Mouse (Mus musculus): Measurements from ENCODE around the gene Baiap3. TPM values are rescaled to one million over a fixed set of nuclear protein-coding genes. Genes with fewer than 3 reads are reported as not detected.
"Not testable (repeated sequence)": the region's sequence is repeated elsewhere in the genome, so short reads cannot be mapped to it uniquely, and the experiment has no call there.

Gene Baiap3
- total and polyA plus RNA-seq, 3 experiments = 0.32 to 1.5 (median 0.39) TPM

GRCm38 (mm10) chr17:25227991-25228390, 28.2 kb downstream of the Baiap3 start:
- no peak overlapping the region for H3K27ac ChIP-seq

GRCm38 (mm10) chr17:25225659-25226058, 30.5 kb downstream of the Baiap3 start:
- Histone ChIP-seq H3K36me3 (ENCODE audit: control insufficient read depth, insufficient read depth, low read length) (no peaks in the 10 kb centered on the region), H3K4me1 (ENCODE audit: control insufficient read depth, insufficient read depth, low read length) (0 out of 2 replicates have a peak, but pooled peaks cover 4% of the 10 kb centered on the region), H3K27ac (no peak overlapping the region), H3K27me3 (ENCODE audit: control insufficient read depth, insufficient read depth, low read length) (no peaks in the 10 kb centered on the region), H3K4me3 (no peak overlapping the region), H3K79me2 (replicated peaks; ENCODE audit: control insufficient read depth, insufficient read depth, low read length) (no peaks in the 10 kb centered on the region), H3K9ac (ENCODE audit: low read depth, low read length) (no peak overlapping the region)
- WGBS = 88% methylated on average over 4 of the region's 4 CpGs
- intact Hi-C loops (cut with DNase I) = no loop called here
- DNase-seq = no peak
- TF ChIP-seq CTCF (IDR thresholded peaks at IDR 0.05) (no peak), EP300 (IDR thresholded peaks at IDR 0.05; ENCODE audit: insufficient read depth, low read depth, low read length) (no peak), POLR2A (IDR thresholded peaks at IDR 0.05; ENCODE audit: insufficient read depth, low read depth, low read length) (no peak)

More at GRCm38 (mm10) chr17:25227991-25228390, 28.2 kb downstream of the Baiap3 start:
- intact Hi-C loops (cut with DNase I) = no loop called here
- WGBS = 90% methylated on average over 5 of the region's 5 CpGs
- no peak for DNase-seq
- Histone ChIP-seq H3K36me3 (ENCODE audit: control insufficient read depth, insufficient read depth, low read length) (no peaks in the 10 kb centered on the region), H3K4me1 (ENCODE audit: control insufficient read depth, insufficient read depth, low read length) (no peaks in the 10 kb centered on the region), H3K4me3 (no peak overlapping the region), H3K9ac (ENCODE audit: low read depth, low read length) (no peak overlapping the region), H3K79me2 (replicated peaks; ENCODE audit: control insufficient read depth, insufficient read depth, low read length) (no peaks in the 10 kb centered on the region), H3K27me3 (ENCODE audit: control insufficient read depth, insufficient read depth, low read length) (no peaks in the 10 kb centered on the region)
- TF ChIP-seq CTCF (IDR thresholded peaks at IDR 0.05) (no peak), POLR2A (IDR thresholded peaks at IDR 0.05; ENCODE audit: insufficient read depth, low read depth, low read length) (no peak)

- Histone ChIP-seq H3K27ac (no peak overlapping the region), H3K4me1 (ENCODE audit: control insufficient read depth, insufficient read depth, low read length) (0 out of 2 replicates have a peak, but pooled peaks cover 4% of the 10 kb centered on the region), H3K4me3 (no peak overlapping the region), H3K9ac (ENCODE audit: low read depth, low read length) (no peak overlapping the region), H3K79me2 (replicated peaks; ENCODE audit: control insufficient read depth, insufficient read depth, low read length) (no peaks in the 10 kb centered on the region), H3K27me3 (ENCODE audit: control insufficient read depth, insufficient read depth, low read length) (no peaks in the 10 kb centered on the region), H3K36me3 (ENCODE audit: control insufficient read depth, insufficient read depth, low read length) (no peaks in the 10 kb centered on the region)
- 84% methylated on average over 7 of the region's 7 CpGs for WGBS
- intact Hi-C loops (cut with DNase I) = no loop called here
- no peak for DNase-seq
- TF ChIP-seq CTCF (IDR thresholded peaks at IDR 0.05) (no peak), EP300 (IDR thresholded peaks at IDR 0.05; ENCODE audit: insufficient read depth, low read depth, low read length) (no peak), POLR2A (IDR thresholded peaks at IDR 0.05; ENCODE audit: insufficient read depth, low read depth, low read length) (no peak)
Observed at GRCm38 (mm10) chr17:25224586-25225222, 31.5 kb downstream of the Baiap3 start.

- no peak for TF ChIP-seq EP300 (IDR thresholded peaks at IDR 0.05; ENCODE audit: insufficient read depth, low read depth, low read length)
- TF ChIP-seq POLR2A (IDR thresholded peaks at IDR 0.05; ENCODE audit: insufficient read depth, low read depth, low read length) = no peak
- no peak for TF ChIP-seq CTCF (IDR thresholded peaks at IDR 0.05)
- H3K27ac ChIP-seq = no peak overlapping the region
- intact Hi-C loops (cut with DNase I) = no loop called here
Observed at GRCm38 (mm10) chr17:25222951-25223601, 33.1 kb downstream of the Baiap3 start.

GRCm38 (mm10) chr17:25222504-25222940, 33.6 kb downstream of the Baiap3 start:
- H3K79me2 ChIP-seq (replicated peaks; ENCODE audit: control insufficient read depth, insufficient read depth, low read length); H3K36me3 ChIP-seq (ENCODE audit: control insufficient read depth, insufficient read depth, low read length); H3K4me3 ChIP-seq; H3K27ac ChIP-seq; H3K4me1 ChIP-seq (ENCODE audit: control insufficient read depth, insufficient read depth, low read length); H3K9ac ChIP-seq (ENCODE audit: low read depth, low read length); intact Hi-C loops (cut with DNase I); DNase-seq; H3K27me3 ChIP-seq (ENCODE audit: control insufficient read depth, insufficient read depth, low read length): not testable (repeated sequence)
- WGBS = 44% methylated on average over 11 of the region's 28 CpGs

More at GRCm38 (mm10) chr17:25222951-25223601, 33.1 kb downstream of the Baiap3 start:
- Histone ChIP-seq H3K27me3 (ENCODE audit: control insufficient read depth, insufficient read depth, low read length) (no peaks in the 10 kb centered on the region), H3K79me2 (replicated peaks; ENCODE audit: control insufficient read depth, insufficient read depth, low read length) (no peaks in the 10 kb centered on the region), H3K9ac (ENCODE audit: low read depth, low read length) (no peak overlapping the region), H3K4me1 (ENCODE audit: control insufficient read depth, insufficient read depth, low read length) (0 out of 2 replicates have a peak, but pooled peaks cover 4% of the 10 kb centered on the region), H3K36me3 (ENCODE audit: control insufficient read depth, insufficient read depth, low read length) (no peaks in the 10 kb centered on the region), H3K4me3 (no peak overlapping the region)
- DNase-seq = no peak
- 75% methylated on average over 6 of the region's 6 CpGs for WGBS

- WGBS = 13% methylated on average over 18 of the region's 30 CpGs
- Histone ChIP-seq H3K4me3 (peak overlapping the region; percentile 26; the same call in 1 of the 2 replicates), H3K27me3 (ENCODE audit: control insufficient read depth, insufficient read depth, low read length) (no peaks in the 10 kb centered on the region), H3K27ac (no peak overlapping the region), H3K9ac (ENCODE audit: low read depth, low read length) (peak overlapping the region; percentile 28), H3K4me1 (ENCODE audit: control insufficient read depth, insufficient read depth, low read length) (0 out of 2 replicates have a peak, but pooled peaks cover 4% of the 10 kb centered on the region), H3K36me3 (ENCODE audit: control insufficient read depth, insufficient read depth, low read length) (no peaks in the 10 kb centered on the region), H3K79me2 (replicated peaks; ENCODE audit: control insufficient read depth, insufficient read depth, low read length) (no peaks in the 10 kb centered on the region; the same call in 1 of the 2 replicates)
- TF ChIP-seq POLR2A (IDR thresholded peaks at IDR 0.05; ENCODE audit: insufficient read depth, low read depth, low read length) (no peak), CTCF (IDR thresholded peaks at IDR 0.05) (no peak), EP300 (IDR thresholded peaks at IDR 0.05; ENCODE audit: insufficient read depth, low read depth, low read length) (no peak)
- intact Hi-C loops (cut with DNase I) = no loop called here
- peak in 1 of 2 experiments; percentile 41 for DNase-seq
Observed at GRCm38 (mm10) chr17:25221821-25222503, 34.2 kb downstream of the Baiap3 start.

All from heart, adult 2 months (tissue).